Mouse (Mus musculus): ENCODE results near the gene Pak6. TPM values are rescaled to one million over a fixed set of nuclear protein-coding genes. Genes with fewer than 3 reads are reported as not detected.

Gene Pak6
- polyA plus RNA-seq, 1 experiment from 2014 or later, result 0.15 TPM

DNA sequence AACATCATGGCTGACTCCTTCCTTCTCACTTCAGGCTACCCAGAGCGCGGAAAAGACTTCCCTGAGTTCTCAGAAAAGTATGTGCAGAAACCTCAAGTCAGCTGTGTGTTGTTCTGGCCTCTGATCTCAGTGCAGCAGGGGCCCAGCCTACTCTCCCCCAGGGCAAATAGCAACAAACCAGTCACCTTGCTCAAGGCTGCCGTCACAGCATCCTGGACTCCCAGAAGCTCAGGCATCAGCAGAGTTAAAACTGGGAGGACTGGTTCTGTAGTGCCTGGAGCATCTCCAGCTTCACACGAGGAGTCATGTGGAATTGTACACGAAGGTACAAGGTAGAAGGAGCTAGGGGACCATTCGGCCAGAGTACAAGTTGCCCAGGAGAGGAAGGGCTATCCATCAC is 6.1 kb downstream of the Pak6 start:
- WGBS (ENCODE audit: insufficient replicate concordance), result 73% methylated on average over 6 of the region's 6 CpGs
- Histone ChIP-seq H3K9ac (replicated peaks) (no peak overlapping the region), H3K27ac (ENCODE audit: low read depth) (no peak overlapping the region), H3K27me3 (ENCODE audit: insufficient read depth, low read length) (peaks cover 8% of the 10 kb centered on the region; the same call in 1 of the 2 replicates), H3K4me1 (ENCODE audit: insufficient read depth) (peaks cover 6% of the 10 kb centered on the region; the same call in 1 of the 2 replicates), H3K36me3 (replicated peaks; ENCODE audit: insufficient read depth, low read length) (no peaks in the 10 kb centered on the region), H3K9me3 (ENCODE audit: low read length) (no peaks in the 10 kb centered on the region), H3K4me2 (ENCODE audit: low read depth, low read length) (no peak overlapping the region), H3K4me3 (ENCODE audit: low read depth, low read length) (no peak overlapping the region)
- DNase-seq, result no peak
- TF ChIP-seq EP300 (IDR thresholded peaks at IDR 0.05; ENCODE audit: low read depth) (no peak), CTCF (IDR thresholded peaks at IDR 0.05; ENCODE audit: low read depth) (no peak)
- ATAC-seq, result no peak

DNA sequence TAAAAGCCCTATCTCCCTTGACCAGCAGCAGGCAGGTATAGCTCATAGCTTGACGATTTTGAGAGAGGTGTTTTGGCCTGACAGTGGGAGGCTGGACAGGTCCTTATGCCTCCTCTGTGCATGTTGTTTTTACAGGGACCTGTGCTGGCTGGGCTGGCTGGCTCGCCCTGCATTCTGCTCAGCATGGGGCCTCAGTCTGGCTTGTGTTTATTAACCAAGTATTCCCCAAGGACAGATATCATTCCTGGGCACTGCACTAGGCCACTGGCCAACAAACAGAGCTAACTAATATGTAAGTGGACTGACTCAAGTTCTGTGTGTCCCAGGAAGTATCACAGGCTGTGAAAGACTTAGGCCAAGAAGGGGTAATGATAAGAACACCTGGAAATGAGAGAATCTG is 6.7 kb downstream of the Pak6 start:
- 54% methylated on average over 2 of the region's 2 CpGs for WGBS (ENCODE audit: insufficient replicate concordance)
- Histone ChIP-seq H3K27me3 (ENCODE audit: insufficient read depth, low read length) (peaks cover 13% of the 10 kb centered on the region; the same call in 1 of the 2 replicates), H3K27ac (ENCODE audit: low read depth) (no peak overlapping the region), H3K9me3 (ENCODE audit: low read length) (no peaks in the 10 kb centered on the region), H3K4me1 (ENCODE audit: insufficient read depth) (peaks cover 4% of the 10 kb centered on the region; the same call in 1 of the 2 replicates), H3K4me3 (ENCODE audit: low read depth, low read length) (no peak overlapping the region), H3K4me2 (ENCODE audit: low read depth, low read length) (no peak overlapping the region), H3K36me3 (replicated peaks; ENCODE audit: insufficient read depth, low read length) (no peaks in the 10 kb centered on the region), H3K9ac (replicated peaks) (no peak overlapping the region)
- ATAC-seq (no peak), DNase-seq (no peak)
- TF ChIP-seq CTCF (IDR thresholded peaks at IDR 0.05; ENCODE audit: low read depth), result no peak
- TF ChIP-seq EP300 (IDR thresholded peaks at IDR 0.05; ENCODE audit: low read depth), result no peak

DNA sequence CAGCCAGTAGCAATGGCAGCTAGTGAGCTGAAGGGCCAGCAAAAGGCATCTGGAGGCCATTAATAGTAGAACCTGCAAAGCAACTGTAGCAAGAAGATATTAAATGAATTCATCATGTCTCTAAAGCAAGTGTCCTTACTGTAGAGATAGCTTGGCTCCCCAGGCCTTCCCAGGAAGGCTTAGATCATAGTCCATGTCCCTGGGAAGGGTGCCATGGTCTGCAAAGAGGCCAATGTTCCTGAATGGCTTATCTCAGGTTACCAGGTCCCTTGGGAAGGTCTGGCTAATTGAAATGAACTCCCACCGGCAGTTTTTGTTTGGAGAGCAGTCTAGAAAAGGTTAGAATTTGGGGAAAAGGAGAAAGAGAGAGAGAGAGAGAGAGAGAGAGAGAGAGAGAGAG is 8.6 kb downstream of the Pak6 start:
- Histone ChIP-seq H3K4me1 (ENCODE audit: insufficient read depth) (peaks cover 2% of the 10 kb centered on the region; the same call in 1 of the 2 replicates), H3K36me3 (replicated peaks; ENCODE audit: insufficient read depth, low read length) (no peaks in the 10 kb centered on the region), H3K9ac (replicated peaks) (no peak overlapping the region), H3K9me3 (ENCODE audit: low read length) (no peaks in the 10 kb centered on the region), H3K4me2 (ENCODE audit: low read depth, low read length) (no peak overlapping the region), H3K27ac (ENCODE audit: low read depth) (no peak overlapping the region), H3K27me3 (ENCODE audit: insufficient read depth, low read length) (peaks cover 30% of the 10 kb centered on the region), H3K4me3 (ENCODE audit: low read depth, low read length) (no peak overlapping the region)
- 70% methylated on average over 1 of the region's 1 CpGs for WGBS (ENCODE audit: insufficient replicate concordance)
- TF ChIP-seq EP300 (IDR thresholded peaks at IDR 0.05; ENCODE audit: low read depth), result no peak
- TF ChIP-seq CTCF (IDR thresholded peaks at IDR 0.05; ENCODE audit: low read depth), result no peak
- DNase-seq, result no peak
- no peak for ATAC-seq

DNA sequence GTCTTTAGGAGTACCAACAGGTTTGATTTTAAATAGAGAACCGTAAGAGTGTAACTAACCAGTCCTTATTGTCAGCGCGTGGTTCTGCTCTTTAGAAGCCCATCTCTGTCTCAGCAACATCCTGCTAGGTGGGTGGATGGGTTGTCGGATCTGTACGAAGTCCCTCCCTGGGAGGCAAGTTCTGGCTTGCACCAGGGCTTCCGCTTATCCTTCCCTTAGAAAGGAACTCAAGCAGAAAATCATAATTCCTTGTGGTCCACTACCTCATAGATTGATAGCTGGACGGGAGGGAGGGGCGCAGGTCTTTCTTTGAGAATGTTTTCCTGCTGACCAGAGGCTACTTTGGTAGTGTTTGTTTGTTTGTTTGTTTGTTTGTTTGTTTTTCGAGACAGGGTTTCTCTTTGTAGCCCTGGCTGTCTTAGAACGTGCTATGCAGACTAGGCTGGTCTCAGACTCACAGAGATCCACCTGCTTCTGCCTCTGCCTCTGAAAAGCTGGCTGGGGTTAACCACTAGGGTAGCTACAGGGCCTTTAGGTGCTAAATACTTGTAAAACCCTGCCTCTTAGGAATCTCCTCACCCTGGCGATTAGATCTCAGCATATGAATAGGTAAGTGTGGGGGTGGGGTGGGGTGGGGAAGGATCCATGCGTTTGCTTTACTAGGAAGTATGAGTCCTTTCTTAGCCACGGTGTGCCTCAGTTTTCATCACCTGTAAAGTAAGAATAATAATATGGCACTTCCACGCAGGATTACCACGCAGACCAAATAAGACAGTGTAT is 10.8 kb downstream of the Pak6 start:
- DNase-seq (no peak), ATAC-seq (no peak)
- Histone ChIP-seq H3K9ac (replicated peaks) (no peak overlapping the region), H3K27me3 (ENCODE audit: insufficient read depth, low read length) (peaks cover 50% of the 10 kb centered on the region), H3K4me3 (ENCODE audit: low read depth, low read length) (no peak overlapping the region), H3K4me2 (ENCODE audit: low read depth, low read length) (no peak overlapping the region), H3K27ac (ENCODE audit: low read depth) (no peak overlapping the region), H3K9me3 (ENCODE audit: low read length) (no peaks in the 10 kb centered on the region), H3K4me1 (ENCODE audit: insufficient read depth) (peaks cover 13% of the 10 kb centered on the region), H3K36me3 (replicated peaks; ENCODE audit: insufficient read depth, low read length) (no peaks in the 10 kb centered on the region)
- 42% methylated on average over 15 of the region's 15 CpGs for WGBS (ENCODE audit: insufficient replicate concordance)
- no peak for TF ChIP-seq EP300 (IDR thresholded peaks at IDR 0.05; ENCODE audit: low read depth)

DNA sequence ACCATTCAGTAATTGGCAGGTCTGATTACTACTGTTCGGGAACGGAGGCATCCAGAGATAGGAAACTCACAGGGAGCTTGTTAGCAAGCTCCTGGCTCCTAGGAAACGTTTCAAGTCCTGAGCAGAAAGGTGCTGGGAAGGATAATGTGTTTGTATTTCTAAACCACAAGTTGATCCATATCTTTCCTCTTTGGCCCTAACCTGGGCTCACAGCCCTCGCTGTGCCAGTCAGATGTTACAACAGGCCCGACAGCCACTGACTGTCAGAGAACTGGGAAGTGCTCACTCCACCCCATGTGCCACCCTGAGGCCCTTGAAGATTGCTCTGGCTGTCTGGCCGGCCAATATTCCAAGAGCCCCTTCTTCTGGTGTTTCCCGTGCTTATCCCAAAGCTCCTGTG is 11.4 kb downstream of the Pak6 start:
- no peak overlapping the region for H3K4me3 ChIP-seq (ENCODE audit: low read depth, low read length)
- no peaks in the 10 kb centered on the region for H3K36me3 ChIP-seq (replicated peaks; ENCODE audit: insufficient read depth, low read length)
- H3K4me1 ChIP-seq (ENCODE audit: insufficient read depth), result peaks cover 13% of the 10 kb centered on the region
- WGBS (ENCODE audit: insufficient replicate concordance), result 26% methylated on average over 7 of the region's 7 CpGs
- DNase-seq (no peak), ATAC-seq (no peak)
- H3K9me3 ChIP-seq (ENCODE audit: low read length), result no peaks in the 10 kb centered on the region
- no peak overlapping the region for H3K9ac ChIP-seq (replicated peaks)
- peaks cover 52% of the 10 kb centered on the region for H3K27me3 ChIP-seq (ENCODE audit: insufficient read depth, low read length)
- TF ChIP-seq CTCF (IDR thresholded peaks at IDR 0.05; ENCODE audit: low read depth) (no peak), EP300 (IDR thresholded peaks at IDR 0.05; ENCODE audit: low read depth) (no peak)
- H3K27ac ChIP-seq (ENCODE audit: low read depth), result no peak overlapping the region
- no peak overlapping the region for H3K4me2 ChIP-seq (ENCODE audit: low read depth, low read length)

DNA sequence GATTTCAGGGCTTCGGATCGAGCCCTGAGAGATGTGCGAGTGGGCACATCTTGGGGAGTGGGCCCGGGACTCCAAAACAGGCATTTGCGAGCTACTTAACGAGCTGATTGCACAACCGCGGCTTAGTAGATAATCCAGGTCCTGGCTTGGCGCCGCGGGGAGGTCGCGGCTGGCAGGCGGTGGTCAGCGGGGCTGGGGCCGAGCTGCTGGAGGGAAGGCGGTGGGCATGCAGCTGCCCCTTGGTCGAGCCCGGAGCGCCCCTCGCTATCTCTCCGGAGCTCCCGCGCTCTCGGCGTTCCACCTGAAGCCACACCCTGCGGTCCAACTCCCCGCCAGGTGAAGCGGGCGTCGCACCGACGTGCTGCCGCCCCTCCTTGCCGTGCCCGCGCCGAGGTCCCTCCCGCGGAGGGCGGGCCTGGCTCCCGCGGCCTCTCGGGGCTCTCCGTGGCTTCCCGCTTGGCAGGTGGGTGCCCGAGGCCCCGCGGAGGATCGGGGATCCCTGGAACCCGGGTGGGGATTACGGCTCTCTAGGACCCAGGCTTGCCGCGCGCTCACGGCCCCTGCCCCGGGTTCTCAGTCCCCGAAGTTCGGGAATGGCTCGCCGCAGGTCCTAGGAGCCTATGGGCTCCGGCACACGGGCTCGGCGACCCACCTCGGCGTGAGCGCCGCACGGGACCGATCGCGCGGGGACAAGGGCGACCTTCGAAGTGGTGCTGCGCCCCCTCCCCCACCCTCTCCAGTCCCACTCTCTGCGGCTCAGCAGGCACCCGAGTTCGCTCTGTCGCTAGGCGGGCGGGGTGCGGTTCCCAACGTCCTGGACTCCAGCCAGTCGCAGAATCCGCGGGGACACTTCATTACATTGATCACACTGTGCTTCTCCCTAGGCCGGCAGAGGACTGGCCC is 14.0 kb downstream of the Pak6 start:
- peak; percentile 57 for ATAC-seq
- Histone ChIP-seq H3K4me2 (ENCODE audit: low read depth, low read length) (peak overlapping the region; percentile 90), H3K4me3 (ENCODE audit: low read depth, low read length) (peak overlapping the region; percentile 56), H3K4me1 (ENCODE audit: insufficient read depth) (peaks cover 13% of the 10 kb centered on the region), H3K9me3 (ENCODE audit: low read length) (no peaks in the 10 kb centered on the region), H3K36me3 (replicated peaks; ENCODE audit: insufficient read depth, low read length) (no peaks in the 10 kb centered on the region), H3K9ac (replicated peaks) (peak overlapping the region; percentile 57), H3K27ac (ENCODE audit: low read depth) (no peak overlapping the region), H3K27me3 (ENCODE audit: insufficient read depth, low read length) (peaks cover 52% of the 10 kb centered on the region)
- no peak for TF ChIP-seq EP300 (IDR thresholded peaks at IDR 0.05; ENCODE audit: low read depth)
- no peak for TF ChIP-seq CTCF (IDR thresholded peaks at IDR 0.05; ENCODE audit: low read depth)
- 2% methylated on average over 80 of the region's 89 CpGs for WGBS (ENCODE audit: insufficient replicate concordance)
- DNase-seq, result peak; percentile 46
